Mouse (Mus musculus) thymus, postnatal 36 days (tissue): Measurements from ENCODE around the gene Fnd3c2.
"Not testable (repeated sequence)": the region's sequence is repeated elsewhere in the genome, so short reads cannot be mapped to it uniquely, and the experiment has no call there.

ENCODE experiments used
- DNase-seq, 2 experiments: peaks; one replicate each; pipeline ENCODE4 v3.0.0; 2022; ENCODE audit warnings: mixed read lengths in 2 of 2

The Fnd3c2 gene

DNA sequence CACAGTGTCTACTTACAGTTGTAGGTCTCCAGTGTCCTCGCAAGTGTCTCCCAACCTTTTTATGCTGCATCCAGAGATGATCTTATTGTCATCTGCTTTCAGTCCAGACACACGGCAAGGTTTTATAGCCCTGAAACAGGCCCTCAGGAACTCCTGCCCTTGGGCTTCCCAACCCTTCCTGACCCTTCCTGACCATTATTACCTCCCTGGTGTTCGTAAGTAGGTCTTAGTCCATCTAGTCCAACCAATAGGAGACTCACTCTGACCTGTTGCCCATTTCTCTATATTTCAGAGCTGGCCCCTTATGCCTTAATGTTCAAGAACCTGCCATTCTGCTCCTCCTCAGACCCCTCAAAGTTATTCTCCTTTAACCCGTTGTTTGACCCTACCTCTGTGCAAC is at the start of gene Fnd3c2:
TSS of gene Fnd3c2 (minus strand) at position 101 of the 400 bp plus-strand sequence.
- DNase-seq = no peak

DNA sequence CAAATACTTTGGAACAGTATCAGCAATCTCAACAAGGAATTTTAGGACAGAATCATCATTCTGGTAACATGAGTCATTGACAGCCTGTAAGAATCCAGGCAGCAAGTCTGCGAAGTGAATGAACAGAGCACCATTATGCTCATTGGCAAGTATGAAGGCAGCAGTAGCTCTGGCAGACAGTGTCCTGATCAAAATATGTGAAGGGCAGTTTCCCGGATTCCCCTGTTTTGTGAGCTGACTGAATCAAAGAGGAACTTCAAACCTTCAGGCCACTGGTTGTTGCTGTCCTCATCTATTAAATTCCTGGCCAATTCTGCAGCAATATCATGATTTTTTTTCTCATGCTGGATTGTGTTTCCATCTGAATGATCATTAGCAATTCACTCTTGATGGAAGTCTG is 29.3 kb upstream of the Fnd3c2 start:
- DNase-seq = no peak

DNA sequence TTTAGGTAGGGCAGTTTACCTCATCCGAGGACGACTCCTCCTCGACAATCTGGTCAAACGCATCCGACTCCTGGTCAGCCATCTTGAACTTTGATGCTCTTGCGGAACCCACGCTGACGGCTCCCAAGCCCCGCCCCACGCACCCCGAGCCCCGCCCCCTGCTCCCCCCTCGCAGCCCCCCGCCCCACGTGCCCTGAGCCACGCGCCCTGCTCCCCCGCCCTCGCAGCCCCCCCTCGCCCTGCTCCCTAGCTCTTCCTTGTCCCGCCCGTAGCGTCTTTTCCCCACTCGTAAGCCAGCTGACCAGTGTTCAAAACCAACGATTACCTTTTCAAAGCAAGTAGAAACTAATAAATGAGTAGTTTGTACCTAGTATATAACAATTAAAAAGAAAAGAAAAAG is 34.1 kb downstream of the Fnd3c2 start, which contains the start of gene Taf9b:
TSS of gene Taf9b (minus strand) at position 101 of the 400 bp plus-strand sequence.
- no peak for DNase-seq

DNA sequence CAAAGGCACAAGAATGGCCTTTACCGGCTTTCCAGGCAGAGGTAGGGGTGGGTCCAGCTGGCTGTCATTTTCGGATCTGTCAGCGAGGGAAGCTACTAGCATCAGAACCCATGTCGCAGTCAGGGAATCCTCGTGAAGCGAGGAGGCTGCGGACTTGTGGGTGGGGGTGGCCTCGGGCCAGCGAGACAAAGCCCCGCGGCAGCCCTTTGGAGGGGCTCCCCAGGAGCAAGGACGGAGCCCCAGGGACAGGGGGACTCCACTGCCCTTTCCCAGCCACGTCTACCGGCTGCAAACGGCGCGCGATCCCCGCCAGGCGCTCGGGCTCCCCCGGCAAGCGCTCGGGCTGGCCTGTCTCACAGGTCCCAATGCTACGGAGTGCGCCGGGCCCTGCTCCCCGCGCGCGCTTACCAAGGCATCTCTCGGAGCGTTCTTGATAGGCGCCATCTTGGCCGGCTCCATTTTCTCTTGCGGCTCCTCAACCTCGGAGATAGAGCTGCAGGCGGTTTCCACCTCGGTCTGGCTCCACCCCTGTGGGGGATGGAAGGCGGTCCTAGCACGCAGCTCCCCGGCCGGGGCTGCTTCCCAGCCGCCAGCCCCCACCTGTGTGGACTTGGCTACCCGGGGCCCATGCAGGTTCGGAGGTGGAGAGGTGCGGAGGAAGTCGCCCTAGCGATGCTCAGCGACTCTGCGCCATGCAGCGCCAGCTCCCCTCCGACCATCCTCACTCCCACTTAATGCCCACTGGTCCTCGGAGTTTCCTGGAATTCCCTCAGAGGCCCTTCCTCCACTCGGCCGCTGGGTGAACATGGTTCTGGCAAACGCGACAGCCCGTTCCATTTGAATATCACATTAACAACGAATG is 35.8 kb downstream of the Fnd3c2 start:
- DNase-seq = peak; percentile 63 to 77

DNA sequence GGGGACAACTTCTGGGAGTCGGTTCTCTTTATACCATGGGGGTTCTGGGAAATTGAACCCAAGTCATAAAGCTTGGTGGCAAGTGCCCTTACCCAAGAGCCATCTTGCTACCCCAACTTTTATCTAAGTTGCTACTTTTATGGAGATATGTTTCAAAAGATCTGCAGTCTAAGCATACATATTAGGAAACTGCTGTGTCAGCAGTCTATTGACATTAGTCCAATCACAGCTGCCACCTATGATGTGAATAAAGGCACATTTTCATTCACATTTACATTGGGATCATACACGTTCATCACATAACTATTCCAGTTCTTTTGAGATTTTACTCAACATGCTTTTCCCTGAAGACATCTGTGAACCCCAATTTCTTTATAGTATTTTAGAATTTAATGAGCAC is 46.1 kb downstream of the Fnd3c2 start:
- DNase-seq = no peak

DNA sequence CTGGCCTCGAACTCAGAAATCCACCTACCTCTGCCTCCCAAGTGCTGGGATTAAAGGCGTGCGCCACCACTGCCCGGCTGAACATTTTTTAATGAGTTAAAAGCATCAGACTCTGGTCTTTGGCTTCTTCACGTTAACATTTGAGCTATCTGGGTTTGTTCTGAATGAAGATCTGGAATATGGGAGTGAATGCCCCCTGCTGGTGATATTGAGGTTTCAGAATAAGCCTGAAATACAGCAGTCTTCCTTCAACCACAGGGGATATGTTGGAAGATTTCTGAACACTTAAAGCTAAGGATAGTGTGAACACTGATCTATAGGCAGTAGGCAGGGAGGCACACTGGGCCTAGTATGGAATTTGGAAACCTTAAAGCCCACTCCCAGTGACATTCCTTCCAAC is 56.3 kb downstream of the Fnd3c2 start:
- no peak for DNase-seq

DNA sequence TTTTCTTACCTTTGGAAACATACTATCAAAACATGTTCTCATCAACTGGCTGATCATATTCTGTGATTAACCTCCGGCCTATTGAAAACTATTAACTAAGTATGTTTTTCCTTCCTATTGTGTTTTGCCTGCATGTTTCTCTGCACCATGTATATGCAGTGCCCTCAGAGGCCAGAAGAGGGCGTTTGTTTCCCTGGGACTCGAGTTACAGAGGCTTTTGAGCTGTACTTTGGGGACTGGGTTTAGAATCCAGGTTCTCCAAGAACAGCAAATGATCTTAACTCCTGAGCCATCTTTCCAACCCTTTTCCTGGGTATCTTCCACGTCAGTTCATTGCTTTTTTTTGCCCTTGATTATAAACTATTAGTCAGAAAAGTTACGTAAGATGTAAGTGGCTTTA is 57.9 kb downstream of the Fnd3c2 start:
- DNase-seq = peak; percentile 9 to 14

DNA sequence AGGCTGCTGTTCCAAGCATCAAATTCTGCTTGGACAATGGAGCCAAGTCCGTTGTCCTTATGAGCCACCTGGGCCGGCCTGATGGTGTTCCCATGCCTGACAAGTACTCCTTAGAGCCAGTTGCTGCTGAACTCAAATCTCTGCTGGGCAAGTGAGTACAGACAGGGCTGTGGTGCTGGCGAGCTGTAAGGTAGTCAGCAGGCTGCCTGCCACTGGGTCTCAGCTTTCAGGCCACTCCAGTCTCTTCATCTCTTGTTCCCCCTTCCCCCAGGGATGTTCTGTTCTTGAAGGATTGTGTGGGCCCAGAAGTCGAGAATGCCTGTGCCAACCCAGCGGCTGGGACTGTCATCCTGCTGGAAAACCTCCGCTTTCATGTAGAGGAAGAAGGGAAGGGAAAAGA is 60.8 kb downstream of the Fnd3c2 start:
- not testable (repeated sequence) for DNase-seq

DNA sequence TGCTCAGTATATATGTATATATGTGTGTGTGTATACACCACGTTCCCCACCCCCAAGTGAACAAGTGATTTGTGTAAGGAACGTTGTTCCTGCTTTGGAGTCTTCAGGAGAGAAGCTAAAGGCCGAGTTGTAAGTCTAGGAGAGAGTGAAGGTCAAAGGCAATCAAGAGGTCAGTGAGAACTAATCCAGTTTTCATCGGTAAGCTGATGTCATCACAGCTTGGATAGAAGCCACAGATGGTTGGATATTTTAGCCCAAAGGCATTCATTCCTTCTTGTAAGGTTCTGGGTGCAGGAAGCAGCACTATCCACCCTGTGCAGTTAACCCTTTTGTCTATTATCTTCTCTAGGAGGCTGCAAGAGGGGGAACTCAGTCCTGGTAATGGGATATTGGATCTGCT is 65.1 kb downstream of the Fnd3c2 start:
- DNase-seq = no peak

DNA sequence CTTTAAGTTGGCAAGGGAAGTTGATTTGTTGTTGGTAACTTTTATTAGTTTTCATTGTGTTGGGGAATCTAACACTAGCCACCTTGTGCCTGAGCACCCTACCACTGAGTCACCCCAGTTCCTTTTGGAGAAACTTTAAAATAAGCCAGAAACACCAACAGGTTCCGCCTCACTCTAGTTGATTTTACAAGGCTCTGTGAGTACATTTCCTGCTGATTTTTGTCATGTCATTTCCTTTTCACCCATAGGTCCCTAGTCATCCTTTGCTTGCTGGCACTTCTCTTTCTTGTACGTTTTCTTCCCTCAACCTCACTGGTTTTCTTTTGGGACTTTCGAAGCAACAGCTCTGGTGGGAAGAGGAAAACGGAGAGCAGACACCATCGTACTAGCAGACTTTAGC is 65.8 kb downstream of the Fnd3c2 start:
- no peak for DNase-seq

DNA sequence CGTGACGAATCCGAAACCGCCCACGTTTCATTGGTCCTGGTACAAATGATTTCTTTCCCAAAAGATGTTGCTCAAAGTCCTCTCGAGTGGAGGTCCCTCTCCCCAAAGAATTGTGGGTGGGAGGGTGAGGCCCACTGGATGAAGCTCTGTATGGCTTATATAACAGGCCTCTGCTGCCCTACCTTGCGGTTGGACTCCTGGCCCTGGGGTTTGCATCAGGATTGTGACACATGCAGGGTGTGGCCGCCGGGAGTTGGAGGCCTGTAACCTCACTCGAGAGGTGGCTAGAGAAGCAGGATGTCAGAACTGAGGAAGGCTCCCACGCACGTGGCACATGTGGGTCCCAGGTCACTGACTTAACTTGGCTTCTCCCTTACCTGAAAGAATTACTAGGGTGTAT is 67.4 kb downstream of the Fnd3c2 start:
- DNase-seq = peak; percentile 7 to 32

DNA sequence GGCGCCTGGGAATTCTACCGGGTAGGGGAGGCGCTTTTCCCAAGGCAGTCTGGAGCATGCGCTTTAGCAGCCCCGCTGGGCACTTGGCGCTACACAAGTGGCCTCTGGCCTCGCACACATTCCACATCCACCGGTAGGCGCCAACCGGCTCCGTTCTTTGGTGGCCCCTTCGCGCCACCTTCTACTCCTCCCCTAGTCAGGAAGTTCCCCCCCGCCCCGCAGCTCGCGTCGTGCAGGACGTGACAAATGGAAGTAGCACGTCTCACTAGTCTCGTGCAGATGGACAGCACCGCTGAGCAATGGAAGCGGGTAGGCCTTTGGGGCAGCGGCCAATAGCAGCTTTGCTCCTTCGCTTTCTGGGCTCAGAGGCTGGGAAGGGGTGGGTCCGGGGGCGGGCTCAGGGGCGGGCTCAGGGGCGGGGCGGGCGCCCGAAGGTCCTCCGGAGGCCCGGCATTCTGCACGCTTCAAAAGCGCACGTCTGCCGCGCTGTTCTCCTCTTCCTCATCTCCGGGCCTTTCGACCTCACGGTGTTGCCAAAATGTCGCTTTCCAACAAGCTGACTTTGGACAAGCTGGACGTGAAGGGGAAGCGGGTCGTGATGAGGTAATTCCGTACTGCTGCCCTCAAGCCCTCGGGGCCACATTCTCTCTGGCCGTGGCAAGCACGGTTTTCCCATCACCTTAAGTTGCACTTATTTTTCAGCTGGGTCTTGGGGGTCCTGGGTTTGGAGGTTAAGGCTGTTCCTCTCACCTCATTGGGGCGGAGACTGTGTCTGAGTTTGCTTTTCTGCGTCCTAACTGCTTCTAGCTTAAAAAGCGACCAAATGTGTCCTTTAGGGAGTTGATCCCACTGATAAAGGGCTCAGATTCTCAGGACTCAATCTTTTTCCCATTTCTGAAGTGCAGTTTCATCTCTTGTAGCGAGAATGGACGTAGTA is 68.2 kb downstream of the Fnd3c2 start, which contains the start of gene Pgk1:
TSS of gene Pgk1 (plus strand) at position 388 of the 937 bp plus-strand sequence.
- DNase-seq = peak; percentile 87 to 92

DNA sequence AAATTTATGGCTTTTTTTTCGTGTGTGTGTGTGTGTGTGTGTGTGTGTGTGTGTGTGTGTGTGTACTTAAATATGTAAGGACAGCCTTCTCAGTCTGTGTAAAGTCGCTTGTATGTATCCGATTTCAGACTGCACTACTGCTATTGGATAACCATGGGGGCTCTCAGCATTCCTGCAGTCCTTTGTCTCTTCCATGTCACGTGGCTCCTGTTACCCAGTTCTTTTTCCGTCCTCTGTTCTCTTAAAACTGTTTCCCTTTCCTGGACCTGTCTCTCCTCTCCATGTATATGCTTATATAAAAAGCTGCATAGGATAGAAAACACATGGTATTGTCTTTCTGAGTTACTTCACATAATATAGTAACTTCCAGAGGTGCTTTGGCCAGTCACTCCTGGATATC is 69.5 kb downstream of the Fnd3c2 start:
- no peak for DNase-seq
